Mouse (Mus musculus) limb, embryonic 13.5 days (tissue): ENCODE measurements at regions not wholly inside any gene's neighbourhood (a gene's known extent, or its start where the extent isn't known, plus 50 kb on each side); places are given as distances from the start of the nearest gene placed in this dataset.
A peak's percentile ranks its signal among the peaks of the same experiment; 100 is the strongest.

Experiments used
- ATAC-seq: fragments of 200-750 bp; cut with Nextera tagmentation; 2 replicates; pipeline ENCODE4 v1.8.0; 2017; ENCODE audit warnings: low read depth, moderate number of reproducible peaks, moderate TSS enrichment; ENCODE audit not compliant: low FRiP score
- H3K27ac ChIP-seq: fragments of 300-500 bp; sonication (generic); 2 replicates; pipeline ENCODE4 v1.5.1; 2015; ENCODE audit warnings: inconsistent platforms, mild to moderate bottlenecking, moderate library complexity
- H3K27me3 ChIP-seq: fragments of 300-500 bp; sonication (generic); 2 replicates; pipeline ENCODE4 v1.6.1; 2015; ENCODE audit warnings: mild to moderate bottlenecking, inconsistent platforms
- H3K36me3 ChIP-seq: fragments of 300-500 bp; sonication (generic); 2 replicates; pipeline ENCODE4 v1.6.1; 2015; ENCODE audit warnings: inconsistent platforms, mild to moderate bottlenecking, moderate library complexity
- H3K4me1 ChIP-seq: fragments of 300-500 bp; sonication (generic); 2 replicates; pipeline ENCODE4 v1.6.1; 2015; ENCODE audit warnings: inconsistent platforms
- H3K4me2 ChIP-seq: fragments of 300-500 bp; sonication (generic); replicated peaks from 2 replicates; pipeline ENCODE4 v1.6.1; 2015; ENCODE audit warnings: inconsistent platforms, mild to moderate bottlenecking, moderate library complexity
- H3K4me3 ChIP-seq: fragments of 300-500 bp; sonication (generic); 2 replicates; pipeline ENCODE4 v1.5.1; 2015; ENCODE audit warnings: moderate library complexity, mild to moderate bottlenecking, inconsistent platforms
- H3K9ac ChIP-seq: fragments of 300-500 bp; sonication (generic); 2 replicates; pipeline ENCODE4 v1.6.1; 2015; ENCODE audit warnings: mild to moderate bottlenecking, inconsistent platforms
- H3K9me3 ChIP-seq: fragments of 300-500 bp; sonication (generic); 2 replicates; pipeline ENCODE4 v1.6.1; 2016; ENCODE audit warnings: inconsistent platforms
- WGBS: fragments of 180-500 bp; shearing (Covaris S2); methylation state at CpG from one replicate; pipeline ENCODE4 v1.1.7; 2015; 5-methylcytosine and 5-hydroxymethylcytosine counted together

DNA sequence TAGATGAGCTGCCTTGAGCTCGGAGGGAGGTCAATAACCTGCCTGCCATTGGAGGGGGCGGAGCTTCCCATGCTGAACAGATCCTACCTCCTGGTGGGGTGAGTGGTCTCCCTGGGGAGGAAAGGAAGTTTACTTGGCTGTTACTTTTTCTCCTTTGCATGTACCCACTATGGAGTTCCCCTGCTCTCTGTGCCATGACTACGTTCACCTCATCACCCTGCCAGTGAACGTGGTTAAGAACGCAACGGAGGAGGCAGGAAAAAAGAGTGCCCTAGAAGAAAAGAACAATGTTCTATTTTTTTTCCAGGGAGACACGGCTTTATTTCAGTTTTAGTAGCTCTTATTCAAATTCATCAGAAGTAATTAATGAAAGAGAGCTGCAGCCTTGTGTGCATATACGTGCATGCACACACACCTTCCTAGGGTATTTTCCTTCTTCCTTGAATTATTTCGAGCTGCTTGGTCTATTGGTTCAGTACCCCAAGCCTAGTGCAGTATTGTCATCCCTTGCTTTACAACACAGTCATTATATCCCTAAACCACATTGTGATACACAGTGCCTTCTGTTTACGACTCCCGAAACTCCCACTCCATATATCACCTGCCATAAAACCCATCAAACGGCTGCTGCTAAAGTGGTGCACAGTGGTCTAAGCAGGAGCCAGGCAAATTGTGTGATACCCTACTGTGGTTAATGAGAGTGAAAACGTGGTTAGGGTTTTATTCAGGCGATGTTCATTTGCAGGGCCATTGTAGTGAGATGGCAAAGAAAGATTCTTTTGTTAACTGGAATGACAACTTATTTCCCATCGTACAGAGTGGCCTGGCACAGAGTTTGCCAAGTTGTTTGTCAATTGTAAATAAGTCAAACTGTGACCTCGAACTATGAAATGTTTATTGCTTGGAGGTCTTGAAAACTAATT is 608.0 kb downstream of the Bcl11a start:
- no peak overlapping the region for H3K27ac ChIP-seq
- no peak for ATAC-seq
- H3K9ac ChIP-seq: no peak overlapping the region
- H3K4me3 ChIP-seq: no peak overlapping the region
- H3K36me3 ChIP-seq: no peaks in the 10 kb centered on the region
- H3K27me3 ChIP-seq: no peaks in the 10 kb centered on the region
- WGBS: 31% methylated on average over 16 of the region's 16 CpGs
- no peak overlapping the region for H3K4me2 ChIP-seq
- no peaks in the 10 kb centered on the region for H3K9me3 ChIP-seq
- H3K4me1 ChIP-seq: peaks cover 39% of the 10 kb centered on the region

DNA sequence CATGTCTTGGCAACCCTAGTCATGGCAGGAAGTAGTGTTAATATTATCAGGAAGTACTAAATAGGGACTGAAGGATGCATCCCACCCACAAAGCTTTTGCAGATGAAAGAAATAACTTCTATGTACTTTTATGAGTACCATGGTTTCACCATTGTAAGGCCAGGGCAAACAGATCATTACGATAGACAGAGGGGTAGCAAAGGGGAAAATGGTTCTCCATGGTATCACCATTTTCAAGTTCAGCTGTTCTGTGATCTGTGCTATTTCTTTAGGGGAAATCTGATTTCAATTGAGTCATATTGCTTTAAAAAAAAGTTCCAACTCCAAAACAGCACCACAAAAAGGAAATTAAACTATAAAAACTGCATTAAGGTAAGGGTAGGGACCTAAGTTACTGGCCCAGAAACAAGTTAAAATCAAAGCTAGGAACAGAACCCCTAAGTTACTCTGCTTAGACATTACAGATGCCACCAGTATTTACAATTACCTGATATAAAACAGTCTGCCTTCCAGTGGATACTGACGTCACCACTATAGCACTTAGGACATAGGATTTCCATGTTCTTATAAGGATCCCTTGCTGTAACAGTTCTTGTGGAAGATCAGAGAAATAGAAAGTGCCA is 610.4 kb downstream of the Bcl11a start:
- H3K4me3 ChIP-seq: no peak overlapping the region
- no peaks in the 10 kb centered on the region for H3K36me3 ChIP-seq
- peak overlapping the region; percentile 17; the same call in 1 of the 2 replicates for H3K27ac ChIP-seq
- ATAC-seq: peak; percentile 92
- peaks cover 39% of the 10 kb centered on the region for H3K4me1 ChIP-seq
- H3K9ac ChIP-seq: no peak overlapping the region
- WGBS: 40% methylated on average over 2 of the region's 2 CpGs
- H3K4me2 ChIP-seq: no peak overlapping the region
- no peaks in the 10 kb centered on the region for H3K27me3 ChIP-seq
- H3K9me3 ChIP-seq: no peaks in the 10 kb centered on the region

DNA sequence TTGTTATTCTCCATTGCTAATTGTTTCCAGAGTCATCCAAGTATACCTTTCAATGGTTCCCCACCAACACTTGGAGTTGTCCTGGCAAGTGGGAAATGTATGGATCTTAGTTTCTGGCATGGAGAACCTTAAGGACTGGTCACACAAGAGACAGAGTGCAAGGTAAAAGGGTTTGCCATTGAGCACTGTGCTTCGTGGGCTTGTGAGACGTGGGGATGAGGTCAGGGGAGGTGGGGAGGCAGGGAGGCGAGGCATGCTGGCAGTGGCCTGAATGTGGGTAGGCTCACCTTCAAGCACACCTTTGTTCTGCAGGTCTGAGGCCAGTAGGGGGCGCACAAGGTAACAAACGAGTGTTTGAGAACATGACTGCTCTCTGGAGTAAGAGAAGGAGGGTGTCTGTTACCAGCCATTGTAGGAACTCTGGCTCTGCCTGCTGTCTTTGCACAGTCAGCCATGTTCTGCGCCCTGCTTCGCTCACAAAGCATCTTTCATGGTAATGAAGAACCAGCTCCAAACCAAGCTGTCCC is 612.0 kb downstream of the Bcl11a start:
- 43% methylated on average over 7 of the region's 7 CpGs for WGBS

DNA sequence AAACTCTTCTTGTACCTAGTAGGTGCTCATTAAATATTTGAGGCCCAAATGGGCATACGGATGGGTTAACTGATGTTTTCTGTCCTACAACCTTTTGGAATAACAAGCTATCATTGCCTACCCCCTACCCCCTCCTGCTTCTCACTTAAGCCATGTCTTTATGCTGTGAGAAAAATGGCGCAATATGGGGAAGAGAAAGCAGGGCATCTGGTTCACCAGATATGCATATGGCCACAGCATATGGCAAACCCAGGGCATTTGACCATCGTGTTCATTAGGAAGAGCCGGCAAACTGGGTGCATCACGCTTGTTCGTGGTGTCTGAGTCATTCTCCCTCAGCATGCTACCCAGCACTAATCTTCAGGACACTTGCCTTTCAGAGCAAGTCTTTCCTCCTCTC is 616.1 kb downstream of the Bcl11a start:
- 89% methylated on average over 6 of the region's 6 CpGs for WGBS
- H3K27ac ChIP-seq: no peak overlapping the region
- no peak for ATAC-seq

More for the DNA sequence above, 612.0 kb downstream of the Bcl11a start:
- Histone ChIP-seq H3K4me2 (no peak overlapping the region), H3K27me3 (no peaks in the 10 kb centered on the region), H3K4me1 (peaks cover 47% of the 10 kb centered on the region), H3K9me3 (no peaks in the 10 kb centered on the region), H3K27ac (no peak overlapping the region), H3K4me3 (no peak overlapping the region), H3K36me3 (no peaks in the 10 kb centered on the region), H3K9ac (no peak overlapping the region)
- ATAC-seq: no peak

DNA sequence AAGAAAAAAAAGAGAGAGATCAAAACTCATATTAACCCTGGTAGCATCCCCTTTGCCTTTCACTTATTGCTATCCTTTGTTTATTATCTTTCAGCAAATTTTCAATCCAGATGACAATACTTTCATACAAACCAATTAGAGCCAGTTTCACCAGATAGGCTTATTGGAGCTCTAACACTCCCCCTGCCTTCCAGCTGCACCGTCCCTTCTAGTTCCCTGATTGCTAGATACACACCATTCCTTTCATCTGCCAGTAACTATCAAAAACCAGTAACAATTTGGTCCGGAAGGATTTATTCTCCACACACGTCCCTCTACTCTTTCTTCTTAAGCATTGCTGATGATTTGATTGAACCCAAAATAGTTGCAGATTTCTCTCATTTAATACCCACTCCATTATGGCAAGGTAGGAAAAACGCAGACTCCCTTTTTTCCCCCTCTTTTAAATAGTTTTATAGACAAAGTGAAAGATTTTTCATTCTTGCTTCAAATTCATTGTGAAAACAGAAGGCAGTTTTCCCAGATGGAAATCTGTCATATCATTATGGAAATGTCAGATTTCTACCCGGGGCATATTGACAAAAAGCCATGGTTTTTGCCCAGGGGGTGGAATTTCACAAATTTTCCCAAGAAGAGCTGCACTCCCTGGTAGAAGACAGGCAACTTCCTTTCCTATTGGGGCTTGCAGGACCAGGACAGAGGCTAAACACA is 617.3 kb downstream of the Bcl11a start:
- 25% methylated on average over 5 of the region's 5 CpGs for WGBS
- Histone ChIP-seq H3K27me3 (no peaks in the 10 kb centered on the region), H3K4me1 (peaks cover 48% of the 10 kb centered on the region), H3K36me3 (no peaks in the 10 kb centered on the region), H3K4me2 (no peak overlapping the region), H3K4me3 (no peak overlapping the region), H3K9me3 (no peaks in the 10 kb centered on the region), H3K9ac (no peak overlapping the region), H3K27ac (0 out of 2 replicates have a peak overlapping the region, but pooled peaks have one; percentile 10)
- ATAC-seq: no peak

More for the DNA sequence above, 616.1 kb downstream of the Bcl11a start:
- H3K27me3 ChIP-seq: no peaks in the 10 kb centered on the region
- H3K9me3 ChIP-seq: no peaks in the 10 kb centered on the region
- no peaks in the 10 kb centered on the region for H3K36me3 ChIP-seq
- no peak overlapping the region for H3K4me2 ChIP-seq
- no peak overlapping the region for H3K9ac ChIP-seq
- H3K4me3 ChIP-seq: no peak overlapping the region
- H3K4me1 ChIP-seq: peaks cover 51% of the 10 kb centered on the region

DNA sequence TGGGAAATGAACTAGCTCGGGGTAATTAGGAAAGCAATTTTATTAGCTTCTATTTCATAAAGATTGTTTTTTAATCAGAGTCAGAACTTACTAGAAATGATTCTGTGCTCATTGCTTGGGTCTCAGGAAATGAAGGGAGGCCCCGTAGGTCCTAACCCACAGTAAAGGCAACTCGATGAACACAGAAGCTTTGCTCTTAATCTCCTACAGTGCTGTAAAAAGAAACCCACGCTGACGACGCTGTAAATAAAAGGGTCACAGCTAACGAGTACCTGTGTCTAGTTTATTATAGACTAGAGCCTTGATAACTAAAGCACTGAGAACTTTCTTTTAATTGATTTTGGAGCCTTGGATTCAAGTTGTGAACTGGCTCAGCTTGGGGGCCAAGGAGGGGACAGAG is 618.7 kb downstream of the Bcl11a start:
- peak; percentile 84 for ATAC-seq

DNA sequence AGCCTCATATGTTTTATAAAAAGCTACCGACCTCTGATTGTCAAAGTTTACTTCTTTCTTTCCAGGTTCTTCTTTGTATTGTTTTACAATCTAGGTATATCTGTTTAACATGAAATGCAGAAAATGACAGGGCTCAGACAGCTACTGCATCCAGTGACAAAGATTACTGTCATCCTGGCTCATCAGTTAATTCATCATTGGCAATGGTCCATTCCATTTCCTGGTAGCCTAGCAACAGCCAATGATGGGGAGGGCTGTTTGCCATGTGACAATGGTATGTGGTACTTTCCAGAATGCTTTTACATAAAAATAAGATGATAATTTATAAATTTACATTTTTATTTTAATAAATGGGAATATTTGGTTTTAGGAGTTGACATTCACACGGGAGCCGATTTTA is 630.9 kb downstream of the Bcl11a start:
- Histone ChIP-seq H3K4me3 (no peak overlapping the region), H3K36me3 (no peaks in the 10 kb centered on the region), H3K27ac (no peak overlapping the region), H3K27me3 (no peaks in the 10 kb centered on the region), H3K9me3 (no peaks in the 10 kb centered on the region), H3K9ac (no peak overlapping the region), H3K4me2 (no peak overlapping the region), H3K4me1 (no peaks in the 10 kb centered on the region)
- 73% methylated on average over 3 of the region's 3 CpGs for WGBS
- ATAC-seq: no peak

More for the DNA sequence above, 618.7 kb downstream of the Bcl11a start:
- WGBS: 5% methylated on average over 7 of the region's 7 CpGs
- Histone ChIP-seq H3K27me3 (no peaks in the 10 kb centered on the region), H3K4me1 (peaks cover 50% of the 10 kb centered on the region), H3K36me3 (no peaks in the 10 kb centered on the region), H3K9me3 (no peaks in the 10 kb centered on the region), H3K4me3 (no peak overlapping the region), H3K4me2 (no peak overlapping the region), H3K9ac (no peak overlapping the region), H3K27ac (peak overlapping the region; percentile 3; the same call in 1 of the 2 replicates)

DNA sequence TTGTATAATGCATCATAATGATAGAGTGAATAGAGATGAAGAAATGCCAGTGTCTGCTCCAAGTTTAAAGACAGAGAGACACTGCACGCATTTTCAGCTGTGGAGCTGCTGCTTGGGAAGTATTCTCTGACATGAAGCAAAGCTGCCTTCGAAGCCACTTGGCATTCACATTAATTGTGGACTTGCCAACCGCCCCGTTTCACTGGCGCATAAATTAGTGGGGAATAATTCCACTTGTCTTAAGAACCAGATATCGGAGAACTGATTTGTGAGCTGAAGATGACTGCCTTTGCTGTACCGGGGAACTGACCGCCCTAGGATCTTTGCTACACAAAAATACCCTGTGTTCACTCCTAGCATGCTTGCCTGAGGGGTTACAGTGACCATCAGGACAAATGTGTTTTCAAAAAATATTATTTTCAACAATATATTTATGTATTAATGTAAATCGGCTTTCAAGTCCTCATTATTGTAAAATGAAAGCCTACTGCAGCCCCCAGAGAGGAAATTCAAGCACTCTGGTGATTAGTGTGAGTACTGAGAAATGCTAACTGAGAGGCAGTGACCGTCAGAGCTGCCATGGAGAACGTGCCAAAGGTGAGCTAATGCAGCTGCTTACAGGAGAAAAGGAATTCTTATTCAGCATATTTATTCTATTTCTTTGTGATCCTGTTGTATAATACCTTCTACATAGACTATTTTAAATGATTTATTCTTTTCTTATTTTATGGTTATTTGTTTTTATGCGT is 638.9 kb downstream of the Bcl11a start:
- H3K9ac ChIP-seq: no peak overlapping the region
- H3K9me3 ChIP-seq: no peaks in the 10 kb centered on the region
- H3K4me2 ChIP-seq: no peak overlapping the region
- H3K4me3 ChIP-seq: no peak overlapping the region
- no peak overlapping the region for H3K27ac ChIP-seq
- no peak for ATAC-seq
- WGBS: 73% methylated on average over 12 of the region's 12 CpGs
- no peaks in the 10 kb centered on the region for H3K27me3 ChIP-seq
- H3K36me3 ChIP-seq: no peaks in the 10 kb centered on the region
- H3K4me1 ChIP-seq: no peaks in the 10 kb centered on the region

DNA sequence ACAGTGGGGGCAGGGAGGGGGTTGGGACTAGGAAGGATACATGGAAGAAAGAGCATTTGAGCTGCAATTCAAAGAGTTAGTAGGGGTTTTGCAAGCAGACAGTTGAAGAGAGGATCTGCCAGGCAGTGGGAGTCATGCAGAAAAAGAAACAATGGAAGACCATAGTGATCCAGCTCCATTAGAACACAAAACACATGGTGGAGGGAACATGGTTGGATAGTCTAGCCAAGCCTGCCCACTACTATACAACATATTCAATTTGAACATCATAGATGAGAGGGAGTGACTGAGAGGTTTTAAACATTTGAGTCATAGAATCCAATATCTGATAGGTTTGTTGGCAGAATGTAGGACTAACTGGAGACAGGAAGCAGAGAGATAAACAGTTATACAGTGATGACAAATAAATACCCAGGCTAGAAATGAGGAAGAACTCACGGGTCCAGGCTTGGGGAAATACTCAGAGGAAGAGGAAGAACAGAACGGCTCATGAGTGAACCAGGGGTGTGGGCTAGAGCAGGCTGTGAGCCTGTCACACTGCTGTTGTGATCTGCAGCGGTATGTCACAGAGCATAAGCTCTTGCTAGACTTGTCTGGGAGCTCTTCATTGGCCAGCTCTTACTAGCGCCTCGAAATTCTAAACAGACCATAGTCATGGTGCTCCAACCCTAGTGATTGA is 646.5 kb downstream of the Bcl11a start:
- Histone ChIP-seq H3K4me2 (no peak overlapping the region), H3K4me1 (no peaks in the 10 kb centered on the region), H3K36me3 (no peaks in the 10 kb centered on the region), H3K9me3 (no peaks in the 10 kb centered on the region), H3K9ac (no peak overlapping the region), H3K27ac (no peak overlapping the region), H3K27me3 (no peaks in the 10 kb centered on the region), H3K4me3 (no peak overlapping the region)
- 82% methylated on average over 5 of the region's 5 CpGs for WGBS
- ATAC-seq: no peak

DNA sequence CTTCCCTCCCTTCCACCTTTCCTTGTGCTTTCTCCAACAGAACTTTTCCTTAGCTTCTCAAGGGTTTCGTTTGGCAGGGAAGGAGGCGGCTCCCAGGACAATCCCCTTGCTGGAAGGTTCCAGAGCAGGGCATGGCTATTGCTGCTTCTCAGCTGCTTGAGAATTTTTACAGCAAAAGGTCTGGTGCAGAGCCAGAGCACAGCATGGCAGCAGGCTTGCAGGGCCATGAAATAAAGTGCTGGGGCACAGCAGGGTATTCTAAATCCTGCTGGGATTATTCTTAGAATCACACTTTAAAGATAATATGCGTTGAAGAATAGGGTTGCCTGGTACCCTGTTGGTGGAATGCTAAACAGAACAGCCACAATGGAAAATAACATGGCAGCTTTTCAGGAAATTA is 648.5 kb downstream of the Bcl11a start:
- H3K27me3 ChIP-seq: no peaks in the 10 kb centered on the region
- H3K4me1 ChIP-seq: peaks cover 4% of the 10 kb centered on the region; the same call in 1 of the 2 replicates
- no peak overlapping the region for H3K9ac ChIP-seq
- no peak overlapping the region for H3K4me3 ChIP-seq
- H3K36me3 ChIP-seq: no peaks in the 10 kb centered on the region
- WGBS: 36% methylated on average over 3 of the region's 3 CpGs
- ATAC-seq: no peak
- no peak overlapping the region for H3K27ac ChIP-seq
- no peaks in the 10 kb centered on the region for H3K9me3 ChIP-seq
- H3K4me2 ChIP-seq: no peak overlapping the region

DNA sequence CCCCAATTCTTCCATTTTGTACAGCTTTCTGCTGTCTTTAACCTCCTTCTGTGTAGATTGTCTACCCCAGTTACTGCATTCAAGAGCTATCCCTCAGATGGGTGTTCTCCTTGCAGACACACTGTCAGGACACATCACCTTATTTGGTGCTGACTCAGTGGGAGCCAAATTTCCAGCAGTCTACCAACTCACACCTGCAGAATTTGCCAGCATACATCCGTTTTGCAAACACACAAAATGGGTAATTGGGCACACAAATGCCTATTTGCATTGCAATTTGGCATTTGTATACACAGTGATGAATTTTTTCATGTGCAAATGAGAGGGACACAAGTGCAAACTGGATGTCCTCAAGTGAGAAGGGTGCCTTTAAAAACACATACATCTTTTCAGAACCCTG is 649.5 kb downstream of the Bcl11a start:
- Histone ChIP-seq H3K9me3 (no peaks in the 10 kb centered on the region), H3K27ac (no peak overlapping the region), H3K4me1 (peaks cover 8% of the 10 kb centered on the region; the same call in 1 of the 2 replicates), H3K9ac (no peak overlapping the region), H3K27me3 (no peaks in the 10 kb centered on the region), H3K4me2 (no peak overlapping the region), H3K36me3 (no peaks in the 10 kb centered on the region), H3K4me3 (no peak overlapping the region)
- ATAC-seq: no peak
- 52% methylated on average over 1 of the region's 1 CpGs for WGBS
